Mouse (Mus musculus): ENCODE measurements around the gene Gm1110. TPM values are rescaled to one million over a fixed set of nuclear protein-coding genes. Genes with fewer than 3 reads are reported as not detected.
"Not testable (repeated sequence)": the region's sequence is repeated elsewhere in the genome, so short reads cannot be mapped to it uniquely, and the experiment has no call there.

The Gm1110 gene
- 0.38 and 0.55 TPM in 2 replicates for polyA plus RNA-seq (2012; rRNA removed)

GRCm38 (mm10) chr9:26922909-26923526 is at the start of gene Gm1110:
Gm1110 (minus strand) TSS chr9:26923111.
- DNase-seq (ENCODE audit: low read depth) = no peak
- no peak for TF ChIP-seq POLR2A (IDR thresholded peaks at IDR 0.05; ENCODE audit: borderline replicate concordance, extremely low read depth, insufficient read depth, insufficient read length, poor library complexity, severe bottlenecking)

GRCm38 (mm10) chr9:26947790-26948189 is 24.9 kb upstream of the Gm1110 start:
- TF ChIP-seq POLR2A (IDR thresholded peaks at IDR 0.05; ENCODE audit: borderline replicate concordance, extremely low read depth, insufficient read depth, insufficient read length, poor library complexity, severe bottlenecking) (no peak), CTCF (IDR thresholded peaks at IDR 0.05; ENCODE audit: borderline replicate concordance, extremely low read depth, insufficient read depth, insufficient read length) (no peak)
- no peak for DNase-seq (ENCODE audit: low read depth)

- TF ChIP-seq POLR2A (IDR thresholded peaks at IDR 0.05; ENCODE audit: borderline replicate concordance, extremely low read depth, insufficient read depth, insufficient read length, poor library complexity, severe bottlenecking) (no peak), CTCF (IDR thresholded peaks at IDR 0.05; ENCODE audit: borderline replicate concordance, extremely low read depth, insufficient read depth, insufficient read length) (no peak)
- DNase-seq (ENCODE audit: low read depth) = peak; percentile 23
Measured at GRCm38 (mm10) chr9:26924146-26924545, 1.2 kb upstream of the Gm1110 start.

- DNase-seq (ENCODE audit: low read depth) = no peak
Measured at GRCm38 (mm10) chr9:26919778-26920177, 3.1 kb downstream of the Gm1110 start.

GRCm38 (mm10) chr9:26913150-26913549 is 9.8 kb downstream of the Gm1110 start:
- DNase-seq (ENCODE audit: low read depth) = peak; percentile 30
- TF ChIP-seq CTCF (IDR thresholded peaks at IDR 0.05; ENCODE audit: borderline replicate concordance, extremely low read depth, insufficient read depth, insufficient read length) (no peak), POLR2A (IDR thresholded peaks at IDR 0.05; ENCODE audit: borderline replicate concordance, extremely low read depth, insufficient read depth, insufficient read length, poor library complexity, severe bottlenecking) (no peak)

More at GRCm38 (mm10) chr9:26919778-26920177, 3.1 kb downstream of the Gm1110 start:
- TF ChIP-seq POLR2A (IDR thresholded peaks at IDR 0.05; ENCODE audit: borderline replicate concordance, extremely low read depth, insufficient read depth, insufficient read length, poor library complexity, severe bottlenecking) = no peak
- TF ChIP-seq CTCF (IDR thresholded peaks at IDR 0.05; ENCODE audit: borderline replicate concordance, extremely low read depth, insufficient read depth, insufficient read length) = no peak

- TF ChIP-seq POLR2A (IDR thresholded peaks at IDR 0.05; ENCODE audit: borderline replicate concordance, extremely low read depth, insufficient read depth, insufficient read length, poor library complexity, severe bottlenecking) = no peak
- TF ChIP-seq CTCF (IDR thresholded peaks at IDR 0.05; ENCODE audit: borderline replicate concordance, extremely low read depth, insufficient read depth, insufficient read length) = no peak
- no peak for DNase-seq (ENCODE audit: low read depth)
Measured at GRCm38 (mm10) chr9:26911251-26911650, 11.7 kb downstream of the Gm1110 start.

GRCm38 (mm10) chr9:26869856-26870255 is 53.1 kb downstream of the Gm1110 start:
- not testable (repeated sequence) for DNase-seq (ENCODE audit: low read depth)

GRCm38 (mm10) chr9:26860751-26861150 is 62.2 kb downstream of the Gm1110 start, which contains the start of gene Glb1l3:
Glb1l3 (minus strand) TSS chr9:26860890.
- TF ChIP-seq POLR2A (IDR thresholded peaks at IDR 0.05; ENCODE audit: borderline replicate concordance, extremely low read depth, insufficient read depth, insufficient read length, poor library complexity, severe bottlenecking) (no peak), CTCF (IDR thresholded peaks at IDR 0.05; ENCODE audit: borderline replicate concordance, extremely low read depth, insufficient read depth, insufficient read length) (no peak)
- no peak for DNase-seq (ENCODE audit: low read depth)

- no peak for DNase-seq (ENCODE audit: low read depth)
- TF ChIP-seq POLR2A (IDR thresholded peaks at IDR 0.05; ENCODE audit: borderline replicate concordance, extremely low read depth, insufficient read depth, insufficient read length, poor library complexity, severe bottlenecking) = no peak
- TF ChIP-seq CTCF (IDR thresholded peaks at IDR 0.05; ENCODE audit: borderline replicate concordance, extremely low read depth, insufficient read depth, insufficient read length) = no peak
Measured at GRCm38 (mm10) chr9:26831089-26831488, 91.8 kb downstream of the Gm1110 start.

Other genes with a start within 250 kb of the Gm1110 start
- gene B3gat1, start 189.4 kb downstream of the Gm1110 start, polyA plus RNA-seq (2012; rRNA removed) = 226 and 262 TPM in 2 replicates
- gene Glb1l2, start 116.6 kb downstream of the Gm1110 start, polyA plus RNA-seq (2012; rRNA removed) = 3.3 and 3.5 TPM in 2 replicates
- gene Glb1l3, start 62.2 kb downstream of the Gm1110 start, polyA plus RNA-seq (2012; rRNA removed) = 0.03 and 0.11 TPM in 2 replicates
- 32.1 and 36.9 TPM in 2 replicates for gene Acad8, start 76.5 kb upstream of the Gm1110 start, polyA plus RNA-seq (2012; rRNA removed)
- 59.2 and 67.0 TPM in 2 replicates for gene Thyn1, start 76.6 kb upstream of the Gm1110 start, polyA plus RNA-seq (2012; rRNA removed)
- gene Vps26b, start 107.0 kb upstream of the Gm1110 start, polyA plus RNA-seq (2012; rRNA removed) = 82.6 and 92.3 TPM in 2 replicates
- 28.9 and 40.8 TPM in 2 replicates for gene Ncapd3, start 107.1 kb upstream of the Gm1110 start, polyA plus RNA-seq (2012; rRNA removed)
- gene Jam3, start 232.3 kb upstream of the Gm1110 start, polyA plus RNA-seq (2012; rRNA removed) = 53.5 and 63.4 TPM in 2 replicates